ENCODE assay signal across 20 mouse cellular contexts in genomic region chr7:132699165-132699564, GRCm38 (mm10).
A peak's percentile ranks its signal among the peaks of the same experiment; 100 is the strongest.
DNase-seq lines count a peak whose midpoint lies in the region; ATAC-seq and TF ChIP-seq lines count a peak whose summit lies in the region.
"Had no signal": no experiment of that assay in that cellular context is flagged by ENCODE, and none has a peak within 500 bp of the region (broad histone marks: within the 10 kb centered on the region; RNA-seq: fewer than 3 reads in every experiment).

No protein-coding gene starts in this region.

- H3K4me1 ChIP-seq in forebrain, embryonic 10.5 days = peaks cover 20% of the 10 kb centered on the region
- H3K4me1 ChIP-seq in forebrain, embryonic 16.5 days (replicated peaks; ENCODE audit: control insufficient read depth, insufficient read depth, low read length) = no peaks in the 10 kb centered on the region
- H3K4me1 ChIP-seq in liver, postnatal 0 days (ENCODE audit: insufficient read depth) = peaks cover 2% of the 10 kb centered on the region; the same call in 1 of the 2 replicates
- 0 out of 2 replicates have a peak, but pooled peaks cover 3% of the 10 kb centered on the region for H3K4me1 ChIP-seq in liver, embryonic 11.5 days (replicated peaks; ENCODE audit: control insufficient read depth, insufficient read depth, low read length)
- peaks cover 48% of the 10 kb centered on the region for H3K4me1 ChIP-seq in brown adipose tissue, adult 24 weeks (ENCODE audit: control insufficient read depth, insufficient read depth, insufficient read length, low read length)
- H3K4me1 ChIP-seq: forebrain, embryonic 13.5 days had no signal

- H3K4me2 ChIP-seq in forebrain, embryonic 16.5 days (ENCODE audit: low read length) = no peak overlapping the region
- no peak overlapping the region for H3K4me2 ChIP-seq in liver, postnatal 0 days (ENCODE audit: low read depth, low read length)
- H3K4me2 ChIP-seq in liver, embryonic 11.5 days = no peak overlapping the region
- H3K4me2 ChIP-seq: embryonic facial prominence, embryonic 13.5 days; forebrain, embryonic 13.5 days; hindbrain, embryonic 13.5 days; intestine, embryonic 15.5 days had no signal

- TF ChIP-seq CTCF in liver, postnatal 0 days (IDR thresholded peaks at IDR 0.05; ENCODE audit: low read depth) = no peak

- H3K36me3 ChIP-seq in forebrain, embryonic 10.5 days (replicated peaks) = peaks cover 6% of the 10 kb centered on the region
- H3K36me3 ChIP-seq in forebrain, embryonic 16.5 days (ENCODE audit: control insufficient read depth, insufficient read depth) = no peaks in the 10 kb centered on the region
- H3K36me3 ChIP-seq in liver, postnatal 0 days (replicated peaks; ENCODE audit: insufficient read depth, low read length) = no peaks in the 10 kb centered on the region
- no peaks in the 10 kb centered on the region for H3K36me3 ChIP-seq in liver, embryonic 11.5 days (ENCODE audit: control insufficient read depth, insufficient read depth, low read length)
- H3K36me3 ChIP-seq: embryonic facial prominence, embryonic 13.5 days; G1E; heart, embryonic 10.5 days; intestine, embryonic 15.5 days had no signal

- H3K9ac ChIP-seq in forebrain, embryonic 16.5 days (replicated peaks; ENCODE audit: low read depth, low read length) = no peak overlapping the region
- no peak overlapping the region; the same call in 1 of the 2 replicates for H3K9ac ChIP-seq in liver, postnatal 0 days (replicated peaks)
- no peak overlapping the region for H3K9ac ChIP-seq in liver, embryonic 11.5 days (ENCODE audit: low read depth, low read length)
- H3K9ac ChIP-seq: embryonic facial prominence, embryonic 13.5 days; forebrain, embryonic 13.5 days; hindbrain, embryonic 13.5 days; intestine, embryonic 15.5 days had no signal

- H3K27me3 ChIP-seq in forebrain, embryonic 10.5 days (ENCODE audit: poor library complexity, severe bottlenecking) = no peaks in the 10 kb centered on the region
- no peaks in the 10 kb centered on the region for H3K27me3 ChIP-seq in forebrain, embryonic 16.5 days (replicated peaks; ENCODE audit: control insufficient read depth, insufficient read depth, low read length)
- H3K27me3 ChIP-seq in liver, postnatal 0 days (ENCODE audit: insufficient read depth, low read length) = no peaks in the 10 kb centered on the region
- H3K27me3 ChIP-seq in liver, embryonic 11.5 days (replicated peaks; ENCODE audit: control insufficient read depth, insufficient read depth, low read length) = no peaks in the 10 kb centered on the region
- H3K27me3 ChIP-seq: embryonic facial prominence, embryonic 13.5 days; forebrain, embryonic 13.5 days; hindbrain, embryonic 13.5 days; intestine, embryonic 15.5 days had no signal

- 81% methylated on average over 4 of the region's 4 CpGs for WGBS in forebrain, embryonic 10.5 days
- 55% methylated on average over 4 of the region's 4 CpGs for WGBS in forebrain, embryonic 16.5 days
- 51% methylated on average over 4 of the region's 4 CpGs for WGBS in liver, postnatal 0 days (ENCODE audit: insufficient replicate concordance)
- WGBS in liver, embryonic 11.5 days = 75% methylated on average over 4 of the region's 4 CpGs

- H3K27ac ChIP-seq in forebrain, embryonic 10.5 days = 0 out of 2 replicates have a peak overlapping the region, but pooled peaks have one; percentile 6
- H3K27ac ChIP-seq in forebrain, embryonic 16.5 days (ENCODE audit: low read length) = no peak overlapping the region
- H3K27ac ChIP-seq in liver, postnatal 0 days (ENCODE audit: low read depth) = peak overlapping the region; percentile 75
- H3K27ac ChIP-seq in liver, embryonic 11.5 days (ENCODE audit: low read depth, low read length) = no peak overlapping the region
- peak overlapping the region; percentile 82 for H3K27ac ChIP-seq in brown adipose tissue, adult 24 weeks (replicated peaks; ENCODE audit: low read depth, low read length)
- H3K27ac ChIP-seq: embryonic facial prominence, embryonic 13.5 days; forebrain, embryonic 13.5 days; gastrocnemius, adult 2 months; hindbrain, embryonic 13.5 days; intestine, embryonic 15.5 days had no signal

- no peak for DNase-seq in forebrain, embryonic 10.5 days (ENCODE audit: extremely low spot score, low spot score)
- DNase-seq in liver, postnatal 0 days = no peak
- DNase-seq in liver, embryonic 11.5 days (ENCODE audit: low spot score) = no peak
- no peak for DNase-seq in MN1 (ENCODE audit: low spot score)
- DNase-seq: adrenal gland, postnatal 36 days; cerebellum, adult 11-12 months; cerebellum, adult 9-10 months; cerebellum, postnatal 25 days; gastrocnemius, adult 2 months; gastrocnemius, postnatal 25 days; heart, postnatal 10 days; heart, postnatal 4 days had no signal

- H3K9me3 ChIP-seq in forebrain, embryonic 10.5 days = peaks cover 8% of the 10 kb centered on the region; the same call in 1 of the 2 replicates
- no peaks in the 10 kb centered on the region for H3K9me3 ChIP-seq in forebrain, embryonic 16.5 days (ENCODE audit: control insufficient read depth, low read length)
- H3K9me3 ChIP-seq in liver, postnatal 0 days (ENCODE audit: low read length) = no peaks in the 10 kb centered on the region
- H3K9me3 ChIP-seq in liver, embryonic 11.5 days (ENCODE audit: control insufficient read depth, low read length) = no peaks in the 10 kb centered on the region
- H3K9me3 ChIP-seq: intestine, embryonic 15.5 days had no signal

- no peak for TF ChIP-seq EP300 in liver, postnatal 0 days (IDR thresholded peaks at IDR 0.05; ENCODE audit: low read depth)

- no peak overlapping the region for H3K4me3 ChIP-seq in forebrain, embryonic 10.5 days
- H3K4me3 ChIP-seq in forebrain, embryonic 16.5 days (replicated peaks; ENCODE audit: low read length) = no peak overlapping the region
- H3K4me3 ChIP-seq in liver, postnatal 0 days (ENCODE audit: low read depth, low read length) = no peak overlapping the region
- H3K4me3 ChIP-seq in liver, embryonic 11.5 days (ENCODE audit: low read depth, low read length) = no peak overlapping the region
- H3K4me3 ChIP-seq in brown adipose tissue, adult 24 weeks (ENCODE audit: insufficient read depth, low read depth, low read length) = no peak overlapping the region
- H3K4me3 ChIP-seq: embryonic facial prominence, embryonic 13.5 days; forebrain, embryonic 13.5 days; gastrocnemius, adult 2 months; heart, embryonic 10.5 days; hindbrain, embryonic 13.5 days; intestine, embryonic 15.5 days had no signal

- ATAC-seq in forebrain, embryonic 16.5 days = no peak
- ATAC-seq in liver, postnatal 0 days = no peak
- ATAC-seq in liver, embryonic 11.5 days (replicated peaks; ENCODE audit: low FRiP score) = no peak
- ATAC-seq: forebrain, embryonic 13.5 days; intestine, embryonic 15.5 days had no signal

Comparison
In these comparisons a context has a peak if more than half of its experiments do, and no peak if none do; other contexts are left out.
1. H3K27ac ChIP-seq: peak in forebrain, embryonic 10.5 days (single experiment), liver, postnatal 0 days (single experiment) and brown adipose tissue, adult 24 weeks (single experiment); none in forebrain, embryonic 16.5 days (single experiment) and liver, embryonic 11.5 days (single experiment).